Mouse (Mus musculus) neural tube, embryonic 10.5 days (tissue): ENCODE measurements around the gene Plin3.

Experiments
- DNase-seq: peaks from one replicate; pipeline ENCODE4 v3.0.0-alpha.2; 2017; ENCODE audit warnings: low spot score; ENCODE audit errors: extremely low spot score

Gene Plin3

GRCm38 (mm10) chr17:56251136-56251829 lies 41.4 kb downstream of the Plin3 start:
- peak; percentile 60 for DNase-seq

- no peak for DNase-seq
Observed at GRCm38 (mm10) chr17:56245608-56246007, 47.1 kb downstream of the Plin3 start.

- peak; percentile 94 for DNase-seq
Observed at GRCm38 (mm10) chr17:56241541-56242401, 50.9 kb downstream of the Plin3 start.

GRCm38 (mm10) chr17:56233818-56234469 lies 58.7 kb downstream of the Plin3 start:
- DNase-seq, result peak; percentile 73

DNA sequence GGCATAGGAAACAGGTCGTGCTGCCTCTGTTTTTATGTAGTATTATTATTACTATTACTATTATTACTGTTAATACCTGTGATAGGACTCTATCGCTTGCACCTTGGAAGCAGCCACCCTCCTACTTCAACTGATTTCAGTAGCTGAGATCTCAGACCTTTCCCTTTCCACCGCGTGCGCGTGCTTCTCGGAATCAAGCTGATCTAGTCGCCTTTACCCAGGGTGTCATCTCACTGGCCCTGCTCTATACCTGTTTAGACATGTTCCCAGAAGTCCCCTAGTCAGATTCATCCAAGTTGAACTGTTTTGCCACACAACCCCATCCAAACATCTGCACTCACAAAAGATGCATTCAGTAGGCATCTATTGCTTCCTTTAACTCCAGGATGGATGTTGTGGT lies 59.3 kb downstream of the Plin3 start:
- DNase-seq, result no peak

GRCm38 (mm10) chr17:56229943-56230342 lies 62.7 kb downstream of the Plin3 start:
- no peak for DNase-seq
